Mouse (Mus musculus): ENCODE results near the gene Anpep.

Anpep gene

DNA sequence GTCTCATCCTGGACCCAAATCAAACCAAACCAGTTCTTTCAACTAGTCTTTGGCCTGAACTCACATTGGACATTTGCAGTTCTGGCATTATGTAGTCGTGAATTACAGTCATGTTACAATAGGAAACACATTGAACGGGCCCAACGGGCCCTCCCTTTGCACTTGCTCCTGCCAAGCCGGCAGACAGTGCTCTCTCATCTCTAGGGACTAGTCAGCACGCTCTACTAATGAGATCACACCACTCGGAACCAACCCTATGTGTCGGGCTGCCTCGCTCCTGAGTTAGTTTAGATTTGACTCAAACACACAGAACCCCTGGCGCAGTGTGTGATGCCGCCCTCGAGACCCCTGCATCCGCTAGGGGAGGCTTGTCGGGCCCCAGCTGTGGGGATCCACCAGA lies 7.0 kb upstream of the Anpep start:
- no peak for DNase-seq (ENCODE audit: low read depth, low spot score)

DNA sequence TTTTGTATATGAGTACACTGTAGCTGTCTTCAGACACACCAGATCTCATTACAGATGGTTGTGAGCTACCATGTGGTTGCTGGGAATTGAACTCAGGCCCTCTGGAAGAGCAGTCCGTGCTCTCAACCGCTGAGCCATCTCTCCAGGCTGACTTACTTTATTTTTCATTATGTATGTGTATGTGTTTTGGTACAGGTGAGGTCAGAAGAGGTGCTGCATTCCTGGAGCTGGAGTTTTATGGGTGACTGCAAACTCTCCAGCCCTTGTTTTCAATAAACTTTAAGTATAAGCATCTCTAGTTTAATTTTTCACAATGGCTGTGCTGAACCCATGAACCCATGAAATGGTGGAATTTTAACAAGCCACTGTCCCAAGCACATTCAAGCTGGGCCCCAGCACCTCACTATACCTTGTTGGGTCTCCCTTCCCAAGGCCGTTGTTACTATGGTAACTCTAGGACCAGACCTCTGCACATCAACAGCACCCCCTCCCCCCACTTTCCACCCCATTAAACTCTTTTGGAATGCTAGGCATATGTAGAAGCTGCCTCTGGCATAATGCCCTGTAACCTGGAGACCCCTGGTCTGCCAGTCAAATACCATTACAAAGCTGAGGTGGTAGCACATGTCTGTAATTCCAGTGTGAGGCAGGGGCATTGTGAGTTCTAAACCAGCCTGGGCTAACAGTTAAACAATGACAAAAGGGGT lies 5.6 kb upstream of the Anpep start:
- no peak for DNase-seq (ENCODE audit: low read depth, low spot score)

DNA sequence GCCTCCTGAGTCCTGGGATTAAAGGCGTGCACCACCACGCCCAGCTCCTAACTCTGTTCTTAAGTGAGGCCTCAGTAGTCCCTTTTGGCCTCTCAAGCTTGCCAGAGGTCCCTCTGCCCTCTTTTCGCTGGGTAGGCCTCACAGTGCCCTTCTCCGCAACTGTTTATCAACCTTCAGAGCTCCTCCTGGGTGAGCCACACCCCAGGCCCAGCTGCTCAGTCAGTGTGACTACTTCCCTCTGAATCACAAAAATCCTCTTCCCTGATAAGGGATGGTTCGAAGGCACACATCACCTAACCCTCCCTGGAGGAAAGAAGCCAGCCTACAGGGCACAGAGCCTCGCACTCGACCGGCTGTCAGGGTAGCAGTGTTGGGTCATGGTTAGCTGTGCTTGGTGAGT lies 935 bp upstream of the Anpep start:
- DNase-seq (ENCODE audit: low read depth, low spot score), result no peak

DNA sequence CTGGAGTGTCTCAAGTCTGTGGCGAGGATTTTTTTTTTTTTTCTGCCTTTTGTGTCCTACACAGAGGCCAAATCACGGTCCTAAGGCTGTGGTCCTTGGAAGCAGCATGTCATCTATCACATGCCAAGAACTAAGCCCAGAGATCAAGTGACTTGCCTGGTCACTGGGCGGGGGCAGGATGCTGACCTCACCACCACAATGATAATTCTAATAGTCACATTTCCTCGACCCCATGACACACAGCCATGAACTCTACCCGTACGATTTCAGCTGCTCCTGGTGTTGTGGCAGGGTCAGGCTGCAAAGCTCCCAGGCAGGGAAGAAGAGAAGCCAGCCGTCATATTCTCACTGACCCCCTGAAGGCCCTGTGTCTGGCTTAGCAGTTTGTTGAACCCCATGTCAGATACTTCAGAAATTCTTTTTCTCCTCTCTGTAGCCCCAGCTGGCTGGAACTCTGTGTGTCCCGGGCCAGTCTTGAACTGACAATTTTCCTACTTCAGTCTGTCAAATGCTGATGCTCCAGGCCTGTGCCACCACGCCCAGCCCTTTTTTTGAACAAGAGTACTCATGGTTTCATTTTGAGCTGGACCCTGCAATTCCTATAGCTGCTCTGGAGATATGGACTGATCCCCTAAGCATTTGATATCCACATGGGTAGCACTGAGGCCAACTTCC lies 1.8 kb downstream of the Anpep start:
- DNase-seq (ENCODE audit: low read depth, low spot score), result no peak

DNA sequence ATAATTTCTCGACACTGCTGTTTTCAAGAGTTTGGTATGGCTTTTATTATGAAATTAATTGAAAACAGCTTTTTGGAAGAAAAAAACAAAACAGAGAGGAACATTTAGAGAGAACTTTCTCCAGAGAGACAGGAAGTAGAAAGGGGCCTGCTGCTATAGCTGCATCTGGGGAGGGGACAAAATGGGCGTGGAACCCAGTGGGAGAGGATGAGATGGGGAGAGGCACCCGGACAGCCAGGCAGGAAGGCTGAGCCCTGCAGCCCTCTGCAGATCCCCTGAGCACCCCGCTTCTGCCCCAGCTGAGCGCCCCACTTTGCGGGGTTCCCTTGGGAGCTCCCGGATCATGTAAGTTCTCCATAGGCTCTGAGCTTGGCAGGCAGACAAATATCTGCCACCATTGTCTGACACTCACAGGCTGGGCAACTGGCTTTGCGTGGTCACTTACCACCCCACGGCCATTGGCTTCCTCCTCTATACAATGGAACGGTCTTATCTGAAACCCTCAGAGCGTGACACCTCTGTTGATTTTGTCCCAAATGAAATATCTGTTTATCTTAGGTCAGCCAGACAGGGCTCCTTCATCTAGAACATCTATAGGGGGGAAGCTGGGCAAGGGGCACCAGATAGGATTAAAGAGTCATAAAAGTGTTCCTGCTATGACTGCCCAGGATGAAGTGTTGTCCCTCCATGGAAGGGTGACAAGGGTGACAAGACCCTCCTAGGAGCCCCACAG lies 2.5 kb downstream of the Anpep start:
- no peak for DNase-seq (ENCODE audit: low read depth, low spot score)

DNA sequence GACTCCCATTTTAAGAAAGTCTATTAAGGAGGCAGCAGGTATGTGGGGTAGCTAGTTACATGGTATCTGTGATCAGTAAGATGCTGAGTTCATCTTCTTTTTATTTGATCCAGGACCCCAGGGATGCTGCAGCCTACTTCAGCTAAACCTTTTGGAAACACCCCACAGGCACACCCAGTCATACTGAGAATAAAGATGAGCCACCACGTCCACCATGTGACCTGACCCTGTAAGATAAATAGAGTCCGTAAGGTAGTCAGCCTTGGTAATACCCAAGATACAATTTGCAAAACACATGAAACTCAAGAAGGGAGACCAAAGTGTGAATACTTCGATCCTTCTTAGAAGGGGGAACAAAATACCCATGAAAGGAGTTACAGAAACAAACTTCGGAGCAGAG lies 4.6 kb downstream of the Anpep start:
- no peak for DNase-seq (ENCODE audit: low read depth, low spot score)

DNA sequence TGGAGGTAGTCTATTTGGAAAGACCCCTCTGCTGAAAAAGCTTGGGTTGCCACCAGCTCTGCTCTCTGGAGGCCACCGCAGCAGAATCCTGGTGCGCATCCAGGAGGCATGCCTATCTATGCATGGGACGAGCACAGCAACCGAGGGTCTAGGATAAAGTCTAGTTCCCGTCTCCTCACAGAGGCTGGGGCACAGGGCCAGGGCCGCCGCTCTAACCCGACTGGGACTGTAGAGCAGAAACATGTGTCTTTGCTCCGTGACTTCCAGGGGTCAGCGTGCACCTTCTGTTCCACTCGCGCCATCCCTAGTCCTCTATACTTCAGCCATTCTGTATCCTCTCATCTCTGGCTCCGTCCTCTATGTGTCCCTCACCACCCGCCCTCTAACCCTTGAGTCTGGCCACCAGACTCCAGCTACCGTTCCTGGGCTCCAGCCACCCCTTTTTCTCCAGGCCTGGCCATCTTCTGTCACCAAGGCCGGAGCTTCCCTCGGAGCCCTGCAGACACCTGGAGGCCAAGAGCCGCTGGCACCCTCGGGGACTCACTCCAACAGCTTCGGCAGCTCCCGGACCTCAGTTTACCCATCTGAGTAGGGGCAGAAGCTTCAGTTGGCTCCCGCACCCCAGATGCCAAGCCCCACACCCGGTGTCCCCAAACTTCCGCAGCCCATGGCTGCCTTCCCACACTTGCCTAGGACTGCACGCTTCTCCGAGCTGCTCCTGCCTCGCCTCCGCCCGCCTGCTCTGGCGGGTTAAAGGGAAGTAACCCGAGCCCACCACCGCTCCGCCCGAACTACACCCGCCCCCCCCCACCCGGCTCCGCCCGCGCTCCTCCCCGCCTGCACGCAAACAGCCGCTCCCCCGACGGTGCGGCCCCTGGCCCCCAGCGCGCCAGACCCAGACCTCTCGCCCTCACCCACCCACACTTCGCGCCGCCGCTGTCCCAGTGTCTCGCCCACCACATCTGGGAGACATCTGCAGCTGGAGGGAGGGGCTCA lies 13.1 kb downstream of the Anpep start:
- no peak for DNase-seq (ENCODE audit: low read depth, low spot score)

DNA sequence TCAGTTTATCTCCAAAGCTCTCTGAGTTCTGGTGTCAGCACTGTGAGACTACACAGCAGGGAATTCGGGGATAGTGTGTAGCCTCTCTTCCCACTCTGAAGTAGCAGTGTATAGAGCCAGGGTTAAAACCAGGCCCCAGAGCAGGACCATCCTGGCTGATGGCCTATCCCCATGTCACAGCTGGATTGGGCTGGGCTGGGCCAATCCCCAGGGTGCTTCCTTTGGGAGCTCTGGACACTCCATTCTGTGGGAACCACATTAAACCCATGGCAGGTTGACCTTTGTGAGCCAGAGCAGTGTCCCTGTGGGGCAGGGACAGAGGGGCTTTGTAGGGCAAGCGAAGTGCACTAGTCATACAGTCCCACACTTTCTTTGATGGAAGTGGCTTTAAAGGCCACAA lies 14.5 kb downstream of the Anpep start:
- DNase-seq (ENCODE audit: low read depth, low spot score), result no peak

DNA sequence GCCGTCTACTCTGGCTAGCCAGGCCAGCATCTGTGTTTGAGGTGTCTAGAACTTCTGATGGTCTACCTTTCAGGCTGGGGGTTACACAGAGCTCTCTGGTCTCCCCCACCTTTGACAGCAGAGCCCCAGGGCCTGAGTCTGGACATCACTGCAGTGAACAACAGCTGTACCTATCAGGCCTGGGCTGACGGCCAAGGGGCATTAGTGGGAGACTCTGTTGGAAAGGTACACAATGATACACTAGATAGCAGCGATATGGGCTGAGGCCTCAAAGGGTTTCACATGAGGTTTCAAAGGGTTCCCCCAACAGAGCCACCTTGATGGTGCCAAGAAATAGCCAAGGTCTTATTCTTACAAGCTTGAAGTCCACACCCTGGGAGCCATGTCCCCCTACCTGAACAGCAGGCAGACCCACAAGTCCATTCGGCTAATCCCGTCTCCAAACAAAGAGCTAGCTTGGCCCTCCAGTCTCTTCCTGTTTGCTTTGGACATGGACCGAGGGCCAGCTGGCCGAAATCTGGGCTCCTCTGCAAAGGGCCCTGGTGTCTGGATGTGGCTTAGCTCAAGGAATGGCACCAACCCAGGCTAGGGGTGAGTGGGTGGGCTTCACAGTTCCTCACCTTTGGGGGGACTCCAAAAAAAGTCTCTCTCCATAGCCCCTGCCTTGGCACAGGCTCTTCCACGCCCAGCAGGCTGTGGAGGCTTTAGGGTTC lies 16.6 kb downstream of the Anpep start:
- no peak for DNase-seq (ENCODE audit: low read depth, low spot score)

DNA sequence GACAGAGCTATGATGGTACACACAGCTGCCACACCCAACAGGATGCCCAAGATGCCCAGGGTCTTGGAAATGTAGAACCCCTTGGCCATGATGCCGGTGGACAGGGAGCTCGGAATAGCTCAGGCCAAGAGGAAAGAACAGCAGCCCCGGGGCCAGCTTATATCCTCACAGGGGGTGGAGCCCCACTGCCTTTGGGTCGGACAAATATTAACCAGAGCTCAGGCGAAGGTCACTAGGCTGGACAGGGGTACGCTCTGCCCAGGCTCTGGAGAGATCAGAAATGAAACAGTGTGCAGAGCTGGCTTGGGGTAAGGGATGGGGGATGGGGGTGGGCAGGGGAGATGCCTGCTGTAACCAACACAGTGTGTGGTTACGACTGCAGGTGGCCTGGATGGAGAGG lies 18.7 kb downstream of the Anpep start:
- DNase-seq (ENCODE audit: low read depth, low spot score), result no peak

DNA sequence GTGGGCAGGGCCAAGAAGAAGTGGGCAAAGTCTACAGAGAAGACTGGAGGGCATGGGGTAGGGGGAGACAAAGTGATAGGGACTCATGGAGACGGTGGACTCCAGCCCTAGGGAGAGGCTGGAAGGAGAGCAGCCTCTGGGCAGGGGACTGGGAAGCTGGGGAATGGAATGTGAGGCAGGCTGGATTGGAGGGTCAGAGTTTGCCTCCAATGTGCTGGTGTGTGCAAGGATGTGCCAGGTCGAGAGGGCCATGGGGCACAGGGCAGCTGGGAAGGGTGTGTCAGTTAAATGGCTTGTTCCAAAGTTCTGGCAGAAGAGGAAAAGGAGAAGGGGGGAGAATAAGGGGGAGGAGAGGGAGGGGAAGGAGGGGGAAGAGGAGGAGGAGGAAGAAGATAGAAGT lies 23.6 kb downstream of the Anpep start:
- DNase-seq (ENCODE audit: low read depth, low spot score), result no peak

DNA sequence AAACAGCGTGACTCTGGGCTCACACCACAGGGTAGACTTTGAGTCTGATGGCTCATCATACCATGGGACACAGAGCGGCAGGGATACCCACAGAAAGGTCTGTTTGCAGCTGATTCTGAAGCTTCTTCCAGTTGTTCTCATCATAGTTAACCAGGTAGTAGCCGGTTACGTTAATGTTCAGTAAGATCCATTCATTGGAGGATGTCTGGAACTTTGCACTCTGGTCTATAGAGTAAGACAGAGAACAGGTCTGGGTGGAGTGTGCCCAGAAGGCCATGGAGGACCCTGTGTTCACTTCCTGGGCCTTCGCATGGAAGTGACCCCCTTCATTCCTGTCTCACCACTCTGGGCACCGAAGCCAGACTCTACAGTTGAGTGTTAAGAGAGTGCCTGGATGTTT lies 25.7 kb downstream of the Anpep start:
- no peak for DNase-seq (ENCODE audit: low read depth, low spot score)

DNA sequence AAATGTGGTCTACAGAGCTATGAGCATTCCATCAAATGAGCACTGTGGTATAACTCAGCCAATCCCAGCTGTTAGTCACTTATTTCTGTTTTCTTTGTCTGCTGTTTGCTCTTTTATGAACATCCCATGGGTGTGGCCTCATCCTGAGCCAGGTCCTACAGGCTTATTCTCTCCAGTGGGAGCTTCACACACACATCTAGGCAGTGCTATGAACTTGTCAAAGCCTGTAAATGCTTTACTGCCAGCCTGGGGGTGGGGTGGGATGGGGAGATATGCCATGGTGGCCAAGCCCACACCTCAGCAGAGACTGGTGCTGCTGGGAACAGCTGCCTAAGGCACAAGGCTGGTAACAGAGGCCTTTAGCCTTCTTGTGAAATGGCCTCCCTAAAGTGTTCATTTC lies 27.9 kb downstream of the Anpep start:
- DNase-seq (ENCODE audit: low read depth, low spot score), result no peak

DNA sequence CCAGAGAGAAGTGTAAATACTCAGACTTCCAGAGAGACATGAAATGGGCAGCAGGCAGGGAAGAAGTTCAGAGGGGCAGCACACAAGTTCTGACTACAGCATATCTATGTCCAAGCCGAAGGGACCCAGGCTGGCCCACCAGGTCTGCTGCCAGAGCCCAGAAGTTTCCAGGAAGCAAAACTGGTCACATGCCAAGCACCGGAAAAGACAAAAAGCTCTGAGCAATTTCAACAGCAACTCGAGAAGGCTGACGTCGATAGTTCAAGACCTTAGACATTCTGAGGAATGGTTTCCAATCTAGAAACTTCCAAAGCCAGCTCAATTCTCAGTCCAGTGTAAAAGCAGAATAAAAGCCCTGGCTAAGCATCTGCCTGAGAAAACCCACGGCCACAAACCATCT lies 29.3 kb downstream of the Anpep start:
- no peak for DNase-seq (ENCODE audit: low read depth, low spot score)

DNA sequence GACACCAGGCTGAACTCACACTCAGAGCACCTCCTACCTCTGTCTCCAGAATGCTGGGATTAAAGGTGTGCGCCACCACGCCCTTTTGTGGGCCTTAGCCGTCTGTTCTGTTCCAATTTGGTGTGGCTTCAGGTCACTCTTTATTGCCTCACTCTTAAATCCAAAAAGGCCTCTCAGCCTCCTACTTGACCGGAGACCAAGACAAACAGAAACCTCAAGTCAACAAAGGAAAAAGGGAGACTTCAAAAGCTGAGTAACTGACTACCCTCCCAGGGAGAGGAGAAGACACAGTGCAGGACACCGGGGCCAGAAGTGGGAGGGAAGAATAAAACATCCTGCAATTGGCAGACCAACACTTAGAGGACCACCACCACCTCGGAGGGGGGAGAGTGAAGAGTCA lies 29.7 kb downstream of the Anpep start:
- DNase-seq (ENCODE audit: low read depth, low spot score), result no peak

DNA sequence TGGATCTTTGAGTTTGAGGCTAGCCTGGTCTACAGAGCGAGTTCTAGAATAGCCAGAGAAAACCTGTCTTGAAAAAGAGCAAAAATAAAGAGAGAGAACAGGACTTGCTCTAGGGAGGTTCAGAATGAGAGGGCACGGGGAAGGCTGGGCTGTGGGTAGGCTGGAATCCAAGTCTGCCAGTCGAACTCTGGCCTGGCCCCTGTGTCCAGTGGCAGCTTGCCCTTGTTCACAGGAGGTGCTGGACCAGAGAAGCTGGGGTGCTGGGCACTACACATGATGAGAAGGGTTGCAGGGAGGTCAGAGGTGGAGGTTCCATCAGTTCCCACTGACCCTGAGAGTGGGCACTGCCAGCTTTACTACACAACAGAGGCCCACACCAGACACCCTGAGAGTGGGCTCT lies 32.5 kb downstream of the Anpep start:
- DNase-seq (ENCODE audit: low read depth, low spot score), result no peak

DNA sequence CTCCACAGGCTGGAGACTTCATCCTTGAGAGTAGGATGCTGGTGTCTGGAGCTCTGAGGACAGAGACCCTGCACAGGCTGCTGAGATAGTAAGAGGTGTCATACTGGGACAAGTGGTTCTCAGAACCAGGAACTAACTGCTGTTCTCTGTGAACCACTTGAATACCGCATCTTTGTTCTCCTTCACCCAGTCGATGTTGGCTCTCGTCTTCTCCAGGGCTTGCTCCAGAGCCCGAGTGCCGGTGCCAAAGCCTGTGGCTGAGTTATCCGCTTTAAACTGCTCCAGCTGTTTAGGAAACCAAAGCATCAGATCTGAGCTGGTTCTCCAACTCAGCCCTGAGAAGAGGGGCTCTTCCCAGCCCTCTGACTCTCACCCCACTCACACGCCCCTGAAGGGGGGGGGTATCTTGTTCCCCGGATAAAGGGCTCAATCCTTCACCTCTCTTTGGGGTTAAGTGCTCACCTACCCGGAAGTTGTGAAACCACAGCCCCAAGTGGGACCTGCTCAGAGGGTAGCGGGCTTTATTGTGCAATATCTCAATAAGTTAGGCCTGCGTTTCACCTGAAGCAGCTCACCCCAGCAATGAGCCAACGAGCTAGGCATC lies 38.7 kb downstream of the Anpep start:
- DNase-seq (ENCODE audit: low read depth, low spot score), result no peak

DNA sequence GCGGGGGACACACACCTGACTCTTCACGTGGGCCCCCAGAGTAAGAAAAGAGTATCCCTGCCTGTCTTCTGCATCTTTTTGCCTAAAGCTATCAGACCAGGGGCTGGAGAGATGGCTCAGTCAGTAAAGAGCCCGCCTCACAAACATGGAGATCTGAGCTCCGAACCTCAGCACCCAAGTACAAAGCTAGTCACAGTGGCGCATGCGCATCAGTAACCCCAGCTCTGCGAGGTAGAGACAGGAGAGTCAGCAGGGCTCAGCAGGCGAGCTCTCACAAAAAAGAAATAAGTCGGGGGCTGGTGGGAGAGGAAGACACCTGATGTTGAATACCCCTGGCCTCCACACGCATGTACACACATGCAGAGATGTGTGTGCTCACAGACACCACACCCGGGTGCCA lies 40.9 kb downstream of the Anpep start:
- DNase-seq (ENCODE audit: low read depth, low spot score), result no peak

DNA sequence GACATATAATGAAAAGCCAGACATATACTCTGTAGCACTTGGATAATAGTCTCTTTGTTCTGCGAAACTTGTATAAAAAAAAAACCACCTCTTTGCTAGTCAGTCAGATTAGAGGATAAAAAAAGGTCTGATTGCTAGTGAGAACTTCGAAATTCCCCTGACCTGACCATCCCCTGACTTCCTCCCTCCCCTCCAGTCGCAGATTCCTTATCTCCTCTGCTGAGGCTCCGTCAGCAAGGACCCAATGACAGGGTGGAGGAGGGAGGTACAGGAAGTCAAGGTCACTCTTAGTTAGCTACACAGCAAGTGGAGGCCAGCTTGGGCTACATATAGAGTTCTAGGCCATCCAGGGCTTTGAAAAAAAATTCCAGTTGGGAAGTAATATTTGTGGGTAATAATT lies 41.3 kb downstream of the Anpep start:
- DNase-seq (ENCODE audit: low read depth, low spot score), result no peak

DNA sequence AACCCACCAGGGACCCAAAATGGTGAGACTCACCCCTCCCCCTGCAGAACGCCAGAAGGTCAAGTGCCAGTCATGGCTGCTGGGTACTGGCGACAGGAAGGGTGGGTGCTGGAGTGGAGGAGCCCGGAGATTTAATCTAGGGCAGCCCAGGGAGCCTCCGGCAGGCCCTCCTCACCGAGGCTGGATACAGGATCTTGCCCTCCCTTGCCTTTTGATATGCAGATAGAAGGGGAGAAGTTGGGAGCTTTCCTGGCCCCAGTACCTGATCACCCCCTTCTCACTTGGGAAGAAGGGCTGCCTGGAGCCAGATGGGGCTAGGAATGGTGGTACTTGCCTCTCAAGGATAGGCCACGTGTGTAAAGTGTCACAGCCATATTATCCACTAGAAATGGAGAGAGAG lies 42.5 kb downstream of the Anpep start:
- DNase-seq (ENCODE audit: low read depth, low spot score), result no peak

DNA sequence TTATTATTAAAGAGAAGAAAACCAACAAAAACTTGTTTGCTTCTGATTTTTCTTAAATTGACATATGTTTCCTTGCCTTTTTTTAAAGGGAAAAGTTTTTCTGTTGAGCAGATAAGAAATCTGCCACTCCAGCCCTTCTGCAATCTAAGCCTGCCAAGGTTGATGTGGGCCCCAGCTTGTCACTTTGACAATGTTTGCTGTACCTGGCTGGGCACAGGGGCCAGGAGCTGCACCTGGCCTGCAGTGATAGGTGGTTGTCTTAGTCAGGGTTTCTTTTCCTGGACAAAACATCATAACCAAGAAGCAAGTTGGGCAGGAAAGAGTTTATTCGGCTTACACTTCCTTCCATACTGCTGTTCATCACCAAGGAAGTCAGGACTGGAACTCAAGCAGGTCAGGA lies 47.5 kb downstream of the Anpep start:
- DNase-seq (ENCODE audit: low read depth, low spot score), result no peak

Data from retina, postnatal 7 days (tissue).